Mouse (Mus musculus) limb, embryonic 14.5 days (tissue): ENCODE measurements around the gene Sipa1. TPM values are rescaled to one million over a fixed set of nuclear protein-coding genes. Genes with fewer than 3 reads are reported as not detected.
A peak's percentile ranks its signal among the peaks of the same experiment; 100 is the strongest.

Source experiments
- ATAC-seq: fragments of 200-750 bp; cut with Nextera tagmentation; 2 replicates; pipeline ENCODE4 v1.8.0; 2017; ENCODE audit warnings: low read depth, moderate number of reproducible peaks, moderate TSS enrichment; ENCODE audit not compliant: low FRiP score
- DNase-seq: peaks from one replicate; pipeline ENCODE4 v3.0.0-alpha.2; 2015; ENCODE audit warnings: low spot score
- H3K27ac ChIP-seq: fragments of 300-500 bp; sonication (generic); replicated peaks from 2 replicates; pipeline ENCODE4 v1.5.1; 2014; ENCODE audit warnings: low read depth, mild to moderate bottlenecking, low read length, moderate library complexity, mixed read lengths
- H3K27me3 ChIP-seq: fragments of 300-500 bp; sonication (generic); 2 replicates; pipeline ENCODE4 v1.6.1; 2014; ENCODE audit warnings: low read length, mixed read lengths; ENCODE audit not compliant: control insufficient read depth, insufficient read depth
- H3K36me3 ChIP-seq: fragments of 300-500 bp; sonication (generic); 2 replicates; pipeline ENCODE4 v1.6.1; 2014; ENCODE audit warnings: mild to moderate bottlenecking, low read length, moderate library complexity, mixed read lengths; ENCODE audit not compliant: control insufficient read depth, insufficient read depth
- H3K4me1 ChIP-seq: fragments of 300-500 bp; sonication (generic); 2 replicates; pipeline ENCODE4 v1.6.1; 2014; ENCODE audit warnings: antibody characterized with exemption, low read length, mixed read lengths; ENCODE audit not compliant: control insufficient read depth, insufficient read depth
- H3K4me2 ChIP-seq: fragments of 300-500 bp; sonication (generic); replicated peaks from 2 replicates; pipeline ENCODE4 v1.6.1; 2014; ENCODE audit warnings: low read depth, mild to moderate bottlenecking, low read length, moderate library complexity; ENCODE audit not compliant: severe bottlenecking
- H3K4me3 ChIP-seq: fragments of 300-500 bp; sonication (generic); replicated peaks from 2 replicates; pipeline ENCODE4 v1.5.1; 2014; ENCODE audit warnings: low read length
- H3K9ac ChIP-seq: fragments of 300-500 bp; sonication (generic); 2 replicates; pipeline ENCODE4 v1.6.1; 2014; ENCODE audit warnings: mild to moderate bottlenecking, low read depth, low read length, moderate library complexity; ENCODE audit not compliant: severe bottlenecking
- H3K9me3 ChIP-seq: fragments of 300-500 bp; sonication (generic); 2 replicates; pipeline ENCODE4 v1.6.1; 2016; ENCODE audit warnings: low read length; ENCODE audit not compliant: control insufficient read depth
- POLR2A ChIP-seq: fragments of 200-500 bp; IDR thresholded peaks from 2 replicates; pipeline ENCODE4 v1.8.0; 2012; ENCODE audit warnings: inconsistent platforms, mild to moderate bottlenecking, moderate library complexity, borderline replicate concordance; ENCODE audit not compliant: insufficient read depth, insufficient read length; ENCODE audit errors: extremely low read depth
- WGBS: fragments of 180-500 bp; shearing (Covaris S2); extraction: QIAGEN DNeasy Blood & Tissue Kit; methylation state at CpG from one replicate; pipeline ENCODE4 v1.1.7; 2014; 5-methylcytosine and 5-hydroxymethylcytosine counted together
- polyA plus RNA-seq, 2 experiments: library from polyadenylated mRNA; depleted of rRNA in 1 of 2; stranded (reverse) in 1 of 2; unstranded in 1 of 2; fragments of >200 nt; fragmentation: Nextera tagmentation in 1 of 2; extraction: Ambion mirVana in 1 of 2; gene quantifications; 2 replicates each; pipeline versions ENCODE4 v1.2.1 to v1.2.3; 2012 to 2014

Gene Sipa1
- polyA plus RNA-seq, 2 experiments, result 27.9 to 62.5 TPM

DNA sequence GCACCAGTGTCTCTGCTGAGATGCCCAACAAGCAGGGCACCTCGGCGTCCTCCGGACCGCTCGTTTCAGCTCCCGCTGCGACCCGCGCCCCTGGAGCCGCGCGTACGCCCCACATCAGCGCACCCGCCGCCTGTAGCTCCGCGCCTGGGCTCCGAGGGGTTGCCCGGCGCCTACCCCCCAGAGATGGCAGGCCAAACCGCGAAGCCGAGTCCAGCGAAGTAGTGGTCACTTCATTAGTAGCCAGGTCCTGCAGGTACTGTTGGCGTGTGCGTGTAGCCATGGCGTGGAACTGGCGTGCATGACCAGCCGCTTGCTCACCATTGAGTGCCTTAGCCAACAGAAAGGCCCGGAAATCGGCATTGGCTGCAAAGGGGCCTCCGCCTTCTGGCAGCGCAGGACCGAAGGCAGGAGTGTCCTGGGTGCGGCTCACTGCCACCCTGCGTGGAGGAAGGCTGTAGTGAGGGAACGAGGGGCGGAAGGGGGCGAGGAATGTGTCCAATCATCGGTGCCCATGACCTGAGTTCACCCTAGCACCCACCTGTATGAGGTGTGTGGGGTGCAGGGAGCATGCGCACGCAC lies 8.7 kb downstream of the Sipa1 start:
- no peak for DNase-seq
- peaks cover 18% of the 10 kb centered on the region; the same call in 1 of the 2 replicates for H3K27me3 ChIP-seq
- peak overlapping the region; percentile 42 for H3K4me3 ChIP-seq
- peak overlapping the region; percentile 79 for H3K4me2 ChIP-seq
- no peaks in the 10 kb centered on the region for H3K9me3 ChIP-seq
- WGBS, result 10% methylated on average over 43 of the region's 43 CpGs
- ATAC-seq, result no peak; the same call in 1 of the 2 replicates
- peaks cover 47% of the 10 kb centered on the region for H3K36me3 ChIP-seq
- no peak overlapping the region for H3K27ac ChIP-seq
- peak overlapping the region; percentile 52 for H3K9ac ChIP-seq
- H3K4me1 ChIP-seq, result peaks cover 14% of the 10 kb centered on the region
- no peak for TF ChIP-seq POLR2A

DNA sequence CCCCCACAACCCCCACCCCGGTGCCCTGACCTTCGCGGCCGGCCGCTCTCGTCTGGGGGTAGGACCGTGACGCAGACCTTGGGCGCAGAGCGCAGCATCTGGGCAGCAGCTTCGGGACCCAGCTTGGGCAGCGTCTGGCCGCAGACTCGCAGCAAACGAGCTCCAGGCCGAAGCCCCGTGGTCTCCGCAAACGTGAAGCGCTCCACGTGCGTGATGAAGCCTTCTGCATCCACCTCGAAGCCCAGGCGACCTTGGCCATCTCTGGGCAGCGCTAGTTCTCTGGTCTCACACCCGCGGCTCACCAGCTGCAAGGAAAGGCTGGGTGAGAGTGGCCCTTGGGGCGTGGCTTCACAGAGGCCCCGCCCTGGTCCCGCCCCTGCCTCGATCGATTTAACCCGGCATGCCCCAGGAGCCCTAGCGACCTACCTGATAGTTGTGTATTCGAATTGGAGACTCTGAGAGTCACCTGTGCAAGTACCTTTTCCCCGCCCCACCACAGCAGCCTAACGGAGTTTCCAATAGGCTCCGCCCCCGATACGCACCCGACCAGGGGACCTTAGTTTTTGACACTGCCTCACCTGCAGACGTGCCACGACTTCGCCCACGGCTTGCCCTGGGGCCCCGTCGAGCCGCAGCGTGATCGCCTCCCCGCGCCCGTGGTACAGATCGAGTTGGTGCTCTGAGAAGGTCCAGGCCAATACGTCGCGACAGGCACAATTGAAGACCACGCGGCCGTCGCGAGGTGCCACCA lies 9.4 kb downstream of the Sipa1 start:
- H3K4me3 ChIP-seq, result peak overlapping the region; percentile 42
- DNase-seq, result no peak
- peaks cover 18% of the 10 kb centered on the region; the same call in 1 of the 2 replicates for H3K27me3 ChIP-seq
- TF ChIP-seq POLR2A, result no peak
- no peaks in the 10 kb centered on the region for H3K9me3 ChIP-seq
- H3K4me1 ChIP-seq, result peaks cover 14% of the 10 kb centered on the region
- peaks cover 47% of the 10 kb centered on the region for H3K36me3 ChIP-seq
- peak overlapping the region; percentile 52 for H3K9ac ChIP-seq
- peak overlapping the region; percentile 79 for H3K4me2 ChIP-seq
- ATAC-seq, result peak; percentile 60; the same call in 1 of the 2 replicates
- H3K27ac ChIP-seq, result no peak overlapping the region
- WGBS, result 8% methylated on average over 55 of the region's 62 CpGs

DNA sequence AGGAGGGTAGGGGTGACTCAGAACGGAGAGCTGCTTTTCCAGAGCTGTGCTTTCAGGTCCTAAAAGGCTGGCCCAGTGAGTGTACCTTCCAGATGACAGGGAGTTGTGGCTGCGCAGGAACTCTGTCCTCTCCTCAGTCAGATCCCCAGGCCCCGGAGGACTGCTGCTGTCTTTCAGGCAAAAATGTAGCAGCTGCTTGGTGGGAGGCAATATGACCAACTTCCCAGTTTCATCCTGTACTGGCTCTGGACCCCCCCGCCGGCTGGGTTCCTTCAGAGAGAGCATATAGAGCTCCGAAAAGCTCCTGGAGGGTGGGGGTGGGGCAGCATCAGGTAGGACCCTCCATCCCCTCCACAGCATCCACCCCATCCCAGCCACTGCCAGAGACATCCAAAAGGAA lies 10.9 kb downstream of the Sipa1 start:
- H3K4me3 ChIP-seq, result no peak overlapping the region
- DNase-seq, result no peak
- peaks cover 43% of the 10 kb centered on the region for H3K36me3 ChIP-seq
- TF ChIP-seq POLR2A, result no peak
- H3K27ac ChIP-seq, result no peak overlapping the region
- no peak for ATAC-seq
- H3K27me3 ChIP-seq, result peaks cover 18% of the 10 kb centered on the region; the same call in 1 of the 2 replicates
- H3K9me3 ChIP-seq, result no peaks in the 10 kb centered on the region
- H3K9ac ChIP-seq, result no peak overlapping the region
- WGBS, result 83% methylated on average over 6 of the region's 6 CpGs
- peaks cover 22% of the 10 kb centered on the region for H3K4me1 ChIP-seq
- H3K4me2 ChIP-seq, result no peak overlapping the region

DNA sequence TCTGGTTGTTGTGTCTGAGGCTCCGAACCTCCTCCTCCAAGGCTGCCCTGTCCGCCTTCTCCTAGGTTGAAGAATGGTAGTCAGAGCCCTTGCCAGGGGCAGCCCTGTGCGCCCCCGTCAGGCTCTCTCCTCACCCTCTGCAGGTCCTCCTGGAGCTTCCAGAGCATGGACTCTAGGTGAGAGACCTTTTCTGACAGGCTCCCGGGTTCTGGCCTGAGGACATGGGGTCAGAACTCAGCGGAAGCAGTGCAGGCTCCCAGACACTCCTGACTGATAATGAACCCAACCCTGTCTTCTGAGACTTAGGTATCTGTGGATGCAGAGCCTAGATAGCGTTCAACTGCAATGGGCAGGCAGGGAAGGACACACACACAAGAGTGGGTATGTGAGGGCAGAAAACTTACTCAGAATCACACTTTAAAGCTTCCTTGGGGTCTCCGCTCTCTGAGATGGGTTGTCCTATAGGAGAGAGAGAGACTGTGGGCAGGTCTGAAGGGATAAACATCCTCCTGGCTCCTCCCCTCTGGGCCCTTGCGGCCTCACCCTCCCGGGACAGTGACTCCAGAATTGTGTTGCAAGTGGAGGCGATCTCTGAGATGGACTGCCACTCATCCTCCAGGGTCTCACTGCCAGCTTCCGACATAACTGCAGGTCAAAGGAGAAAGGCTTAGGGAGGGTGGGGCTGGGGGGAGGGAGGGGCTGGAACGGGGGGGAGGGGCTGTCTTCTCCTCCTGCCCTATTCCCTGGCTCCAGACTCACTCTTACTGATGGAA lies 11.8 kb downstream of the Sipa1 start:
- Histone ChIP-seq H3K4me1 (peaks cover 22% of the 10 kb centered on the region), H3K27ac (no peak overlapping the region), H3K9ac (no peak overlapping the region), H3K4me3 (no peak overlapping the region), H3K9me3 (no peaks in the 10 kb centered on the region), H3K27me3 (peaks cover 18% of the 10 kb centered on the region; the same call in 1 of the 2 replicates), H3K4me2 (no peak overlapping the region), H3K36me3 (peaks cover 49% of the 10 kb centered on the region)
- ATAC-seq (no peak), DNase-seq (no peak)
- no peak for TF ChIP-seq POLR2A
- 62% methylated on average over 12 of the region's 13 CpGs for WGBS

DNA sequence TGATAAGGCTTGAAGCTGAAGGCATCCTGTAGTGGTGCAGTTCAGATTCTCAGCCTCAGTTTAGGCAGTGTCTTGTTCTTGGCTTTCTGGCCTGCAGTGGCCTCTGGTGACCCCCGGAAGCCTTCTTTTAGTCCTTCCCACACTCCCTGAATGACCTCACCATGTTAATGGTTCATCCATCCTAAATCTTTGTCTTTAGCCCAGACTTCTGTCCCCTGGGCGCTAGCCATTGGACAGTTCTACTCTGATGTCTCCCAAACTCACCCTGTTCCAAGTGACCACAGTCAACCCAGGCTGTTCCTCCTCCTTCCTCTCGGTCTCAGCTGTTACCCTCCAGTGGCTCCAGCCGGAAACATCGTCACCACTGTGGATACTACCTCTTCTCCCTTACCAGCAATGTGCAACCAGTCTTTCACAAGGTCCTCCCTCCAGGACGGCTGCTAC lies 14.2 kb downstream of the Sipa1 start:
- Histone ChIP-seq H3K27ac (no peak overlapping the region), H3K27me3 (peaks cover 3% of the 10 kb centered on the region; the same call in 1 of the 2 replicates), H3K9ac (no peak overlapping the region), H3K4me2 (peak overlapping the region; percentile 44), H3K4me1 (peaks cover 15% of the 10 kb centered on the region), H3K9me3 (no peaks in the 10 kb centered on the region), H3K4me3 (peak overlapping the region; percentile 21), H3K36me3 (peaks cover 63% of the 10 kb centered on the region)
- no peak for TF ChIP-seq POLR2A
- DNase-seq, result no peak
- ATAC-seq, result no peak
- 71% methylated on average over 6 of the region's 6 CpGs for WGBS
